Mouse (Mus musculus) kidney, embryonic 14.5 days (tissue): ENCODE measurements at regions not wholly inside any gene's neighbourhood (a gene's known extent, or its start where the extent isn't known, plus 50 kb on each side); places are given as distances from the start of the nearest gene placed in this dataset.

Experiments
- ATAC-seq: fragments of 200-750 bp; cut with Nextera tagmentation; 2 replicates; pipeline ENCODE4 v1.8.0; 2017; ENCODE audit warnings: moderate number of reproducible peaks, mild to moderate bottlenecking, moderate TSS enrichment, moderate library complexity; ENCODE audit not compliant: low FRiP score, low TSS enrichment
- H3K27ac ChIP-seq: fragments of 300-500 bp; sonication (generic); 2 replicates; pipeline ENCODE4 v1.5.1; 2014; ENCODE audit warnings: low read depth, mild to moderate bottlenecking, low read length, moderate library complexity, mixed read lengths
- H3K27me3 ChIP-seq: fragments of 300-500 bp; sonication (generic); 2 replicates; pipeline ENCODE4 v1.6.1; 2014; ENCODE audit warnings: mild to moderate bottlenecking, low read length; ENCODE audit not compliant: control insufficient read depth, insufficient read depth
- H3K36me3 ChIP-seq: fragments of 300-500 bp; sonication (generic); 2 replicates; pipeline ENCODE4 v1.6.1; 2014; ENCODE audit warnings: low read length, mixed read lengths; ENCODE audit not compliant: control insufficient read depth, insufficient read depth
- H3K4me1 ChIP-seq: fragments of 300-500 bp; sonication (generic); 2 replicates; pipeline ENCODE4 v1.6.1; 2014; ENCODE audit warnings: low read length, mixed read lengths; ENCODE audit not compliant: control insufficient read depth, insufficient read depth
- H3K4me2 ChIP-seq: fragments of 300-500 bp; sonication (generic); replicated peaks from 2 replicates; pipeline ENCODE4 v1.6.1; 2014; ENCODE audit warnings: low read depth, mild to moderate bottlenecking, low read length
- H3K4me3 ChIP-seq: fragments of 300-500 bp; sonication (generic); 2 replicates; pipeline ENCODE4 v1.5.1; 2014; ENCODE audit warnings: mild to moderate bottlenecking, low read length
- H3K9ac ChIP-seq: fragments of 300-500 bp; sonication (generic); 2 replicates; pipeline ENCODE4 v1.6.1; 2014; ENCODE audit warnings: low read depth, mild to moderate bottlenecking, low read length, moderate library complexity
- H3K9me3 ChIP-seq: fragments of 300-500 bp; sonication (generic); 2 replicates; pipeline ENCODE4 v1.6.1; 2016; ENCODE audit warnings: low read length; ENCODE audit not compliant: control insufficient read depth
- WGBS: fragments of 180-500 bp; shearing (Covaris S2); extraction: QIAGEN DNeasy Blood & Tissue Kit; methylation state at CpG from one replicate; pipeline ENCODE4 v1.1.7; 2014; 5-methylcytosine and 5-hydroxymethylcytosine counted together

DNA sequence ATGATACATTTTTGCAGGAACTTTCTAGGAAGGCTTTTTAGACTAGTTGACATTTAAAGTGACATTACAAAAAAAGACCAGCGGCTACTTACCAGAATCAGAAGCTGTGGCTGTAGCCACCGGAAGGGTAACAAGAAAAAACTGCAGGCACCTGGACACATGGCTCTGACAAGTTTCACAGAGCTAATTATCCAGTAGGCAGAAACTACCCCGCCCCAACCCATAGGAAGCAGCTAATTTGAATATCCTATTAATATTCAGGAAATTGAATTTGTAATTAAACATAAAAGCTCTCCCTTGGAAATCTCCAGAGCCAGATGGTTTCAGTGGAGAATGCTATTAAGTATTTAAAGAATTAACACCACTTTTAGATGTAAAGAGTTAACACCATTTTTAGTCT lies 79.8 kb downstream of the Ramp3 start:
- Histone ChIP-seq H3K27ac (no peak overlapping the region), H3K4me1 (no peaks in the 10 kb centered on the region), H3K27me3 (no peaks in the 10 kb centered on the region), H3K36me3 (no peaks in the 10 kb centered on the region), H3K9ac (no peak overlapping the region), H3K4me2 (no peak overlapping the region), H3K9me3 (peaks cover 3% of the 10 kb centered on the region; the same call in 1 of the 2 replicates), H3K4me3 (no peak overlapping the region)
- ATAC-seq, result no peak
- 94% methylated on average over 3 of the region's 3 CpGs for WGBS

DNA sequence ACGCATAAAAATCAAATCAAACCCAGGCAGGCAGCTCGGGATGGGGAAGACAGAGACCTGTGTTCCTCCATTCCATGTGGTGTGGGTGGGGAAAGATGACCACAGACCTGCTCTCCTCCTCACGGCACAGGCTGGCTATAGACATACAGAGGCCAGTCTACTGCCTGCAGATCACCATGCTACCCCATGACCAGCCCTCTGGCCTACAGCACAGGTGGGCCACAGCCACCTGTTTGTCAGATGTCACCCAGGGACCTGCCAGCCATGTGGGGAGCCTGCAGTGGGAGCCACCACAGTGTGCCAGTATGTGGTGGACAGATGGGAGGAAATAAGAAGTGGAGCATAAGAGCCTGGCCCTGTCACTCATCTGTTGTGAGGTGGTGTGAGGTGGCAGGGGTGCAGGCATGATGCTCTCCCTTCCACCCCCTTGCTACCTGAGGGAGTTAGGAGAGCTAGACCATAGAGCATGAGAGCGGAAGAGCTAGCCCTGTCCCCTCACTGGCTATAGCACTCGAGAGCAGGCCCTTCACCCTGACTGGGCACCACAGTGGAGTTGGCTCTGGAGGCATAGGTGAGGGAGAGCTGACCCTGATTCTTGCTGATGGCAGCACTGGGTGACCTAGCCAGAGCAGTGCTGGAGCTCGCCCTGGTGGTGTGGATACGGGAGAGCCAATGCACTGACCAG lies 76.6 kb downstream of the Ramp3 start:
- Histone ChIP-seq H3K9me3 (peaks cover 3% of the 10 kb centered on the region; the same call in 1 of the 2 replicates), H3K36me3 (no peaks in the 10 kb centered on the region), H3K27ac (no peak overlapping the region), H3K9ac (no peak overlapping the region), H3K4me3 (no peak overlapping the region), H3K27me3 (no peaks in the 10 kb centered on the region), H3K4me2 (no peak overlapping the region), H3K4me1 (no peaks in the 10 kb centered on the region)
- WGBS, result 92% methylated on average over 7 of the region's 7 CpGs
- no peak for ATAC-seq

DNA sequence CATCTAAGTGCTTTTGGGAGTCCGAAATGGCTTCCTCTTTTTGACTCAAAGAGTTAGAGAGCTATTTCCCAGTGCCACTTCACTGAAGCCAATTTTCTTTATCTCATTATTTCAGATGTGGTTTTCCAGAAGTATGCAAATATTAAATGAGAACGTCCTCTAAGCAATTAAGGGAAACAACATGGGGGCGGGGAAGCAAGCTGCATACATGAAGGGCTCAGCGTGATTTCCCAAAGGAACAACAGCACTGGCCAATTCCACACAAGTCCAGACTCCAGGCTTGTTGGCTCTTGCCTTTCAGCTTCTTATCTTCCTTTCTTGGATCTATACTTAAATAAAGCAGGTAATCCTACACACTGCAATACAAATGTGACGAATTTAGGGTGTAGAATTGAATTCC lies 73.2 kb downstream of the Ramp3 start:
- Histone ChIP-seq H3K27ac (no peak overlapping the region), H3K4me2 (no peak overlapping the region), H3K36me3 (no peaks in the 10 kb centered on the region), H3K4me1 (no peaks in the 10 kb centered on the region), H3K27me3 (no peaks in the 10 kb centered on the region), H3K9ac (no peak overlapping the region), H3K4me3 (no peak overlapping the region), H3K9me3 (peaks cover under 1% of the 10 kb centered on the region; the same call in 1 of the 2 replicates)
- ATAC-seq, result no peak
- 87% methylated on average over 5 of the region's 5 CpGs for WGBS
